Mouse (Mus musculus) hindbrain, embryonic 11.5 days (tissue): ENCODE results near the gene 0610040J01Rik. TPM values are rescaled to one million over a fixed set of nuclear protein-coding genes. Genes with fewer than 3 reads are reported as not detected.

ENCODE experiments used
- ATAC-seq: fragments of 200-750 bp; cut with Nextera tagmentation; 2 replicates; pipeline ENCODE4 v1.8.0; 2017; ENCODE audit warnings: mild to moderate bottlenecking, moderate TSS enrichment, moderate library complexity; ENCODE audit not compliant: low FRiP score
- DNase-seq: peaks from one replicate; pipeline ENCODE4 v3.0.0-alpha.2; 2015; ENCODE audit warnings: low spot score
- H3K27ac ChIP-seq: fragments of 300-500 bp; sonication (generic); 2 replicates; pipeline ENCODE4 v1.5.1; 2014; ENCODE audit warnings: mild to moderate bottlenecking, low read depth, low read length
- H3K27me3 ChIP-seq: fragments of 300-500 bp; sonication (generic); 2 replicates; pipeline ENCODE4 v1.6.1; 2014; ENCODE audit warnings: mild to moderate bottlenecking, low read length, moderate library complexity, mixed read lengths; ENCODE audit not compliant: control insufficient read depth, insufficient read depth
- H3K36me3 ChIP-seq: fragments of 300-500 bp; sonication (generic); 2 replicates; pipeline ENCODE4 v1.6.1; 2014; ENCODE audit warnings: mild to moderate bottlenecking, low read length, moderate library complexity, mixed read lengths; ENCODE audit not compliant: control insufficient read depth, insufficient read depth
- H3K4me1 ChIP-seq: fragments of 300-500 bp; sonication (generic); replicated peaks from 2 replicates; pipeline ENCODE4 v1.6.1; 2014; ENCODE audit warnings: low read length, mixed read lengths; ENCODE audit not compliant: control insufficient read depth, insufficient read depth
- H3K4me2 ChIP-seq: fragments of 300-500 bp; sonication (generic); replicated peaks from 2 replicates; pipeline ENCODE4 v1.6.1; 2014; ENCODE audit warnings: mild to moderate bottlenecking, low read depth, low read length
- H3K4me3 ChIP-seq: fragments of 300-500 bp; sonication (generic); 2 replicates; pipeline ENCODE4 v1.5.1; 2014; ENCODE audit warnings: low read depth, low read length
- H3K9ac ChIP-seq: fragments of 300-500 bp; sonication (generic); 2 replicates; pipeline ENCODE4 v1.6.1; 2014; ENCODE audit warnings: low read depth, low read length
- H3K9me3 ChIP-seq: fragments of 300-500 bp; sonication (generic); 2 replicates; pipeline ENCODE4 v1.6.1; 2016; ENCODE audit warnings: low read length; ENCODE audit not compliant: control insufficient read depth
- WGBS: fragments of 180-500 bp; shearing (Covaris S2); extraction: QIAGEN DNeasy Blood & Tissue Kit; methylation state at CpG from one replicate; pipeline ENCODE4 v1.1.7; 2014; 5-methylcytosine and 5-hydroxymethylcytosine counted together
- polyA plus RNA-seq: library from polyadenylated mRNA; unstranded; fragments of >200 nt; fragmentation: Nextera tagmentation; extraction: Ambion mirVana; gene quantifications from 2 replicates; pipeline ENCODE4 v1.2.1, GENCODE M21; 2014

Gene 0610040J01Rik
- polyA plus RNA-seq, 1 experiment from 2014 or later: 2.6 TPM

DNA sequence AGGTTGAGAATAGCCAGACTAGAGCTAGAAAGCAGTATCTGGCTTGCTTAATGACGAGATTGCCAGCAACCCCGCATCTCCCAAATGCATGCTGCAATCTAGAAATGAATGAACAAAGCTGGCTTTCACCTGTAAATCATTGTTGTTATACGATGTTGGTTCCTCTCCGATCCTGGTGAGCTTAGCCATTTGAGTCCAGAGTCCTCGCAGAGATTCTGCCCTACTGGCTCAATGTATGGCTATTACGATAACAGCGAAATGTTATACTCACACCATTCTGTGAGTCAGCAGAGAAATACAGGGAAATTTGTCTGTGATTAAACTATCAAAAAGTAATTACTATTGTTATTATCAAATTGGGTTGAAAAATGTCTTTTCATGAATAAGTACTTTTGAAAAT is 4.5 kb downstream of the 0610040J01Rik start:
- DNase-seq (no peak), ATAC-seq (no peak)
- Histone ChIP-seq H3K4me1 (no peaks in the 10 kb centered on the region), H3K9ac (no peak overlapping the region), H3K27me3 (peaks cover 9% of the 10 kb centered on the region), H3K4me3 (no peak overlapping the region), H3K9me3 (no peaks in the 10 kb centered on the region), H3K27ac (no peak overlapping the region), H3K36me3 (no peaks in the 10 kb centered on the region), H3K4me2 (no peak overlapping the region)
- 92% methylated on average over 7 of the region's 7 CpGs for WGBS

DNA sequence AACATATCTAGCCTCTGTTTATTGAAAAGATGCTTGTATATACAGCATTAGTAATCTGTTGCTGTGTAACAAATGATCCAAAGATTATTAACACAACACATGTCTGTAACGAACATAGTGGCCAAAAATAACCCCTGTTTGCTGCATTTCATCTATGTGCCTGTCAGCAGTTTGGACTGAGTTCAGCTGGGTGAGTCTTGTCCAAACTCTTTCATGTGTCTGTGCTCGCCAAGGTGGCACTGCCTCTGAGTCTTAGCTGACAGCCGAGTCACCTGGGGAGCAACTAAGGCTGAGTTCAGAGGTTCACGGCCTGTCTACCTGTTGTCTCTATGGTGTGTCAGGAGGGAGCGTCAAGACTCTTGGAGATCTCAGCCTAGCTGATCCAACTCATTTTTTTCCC is 5.1 kb downstream of the 0610040J01Rik start:
- Histone ChIP-seq H3K4me3 (no peak overlapping the region), H3K9me3 (no peaks in the 10 kb centered on the region), H3K27me3 (peaks cover 7% of the 10 kb centered on the region), H3K4me2 (no peak overlapping the region), H3K4me1 (no peaks in the 10 kb centered on the region), H3K9ac (no peak overlapping the region), H3K36me3 (no peaks in the 10 kb centered on the region), H3K27ac (no peak overlapping the region)
- DNase-seq (no peak), ATAC-seq (no peak)
- WGBS: 89% methylated on average over 5 of the region's 5 CpGs

DNA sequence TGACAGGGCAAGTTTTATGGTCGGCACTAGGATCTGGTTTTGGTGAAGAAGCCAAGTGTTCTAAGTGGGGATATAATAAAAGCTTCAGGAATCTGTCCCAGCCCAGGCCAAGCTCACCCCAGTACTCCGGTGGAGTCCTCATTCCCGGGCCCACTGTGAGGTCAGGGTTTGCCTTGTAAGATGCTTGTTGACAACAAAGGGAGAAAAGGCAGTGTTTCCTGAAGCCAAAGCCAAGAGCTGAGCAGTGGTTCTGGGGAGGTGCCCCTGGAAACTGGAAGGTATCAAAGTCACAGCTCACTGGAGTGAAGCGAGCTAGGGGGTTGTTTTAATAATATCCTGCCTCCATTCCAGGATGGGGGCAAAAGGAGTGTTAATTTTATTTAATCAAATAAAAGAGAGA is 6.8 kb downstream of the 0610040J01Rik start:
- Histone ChIP-seq H3K36me3 (no peaks in the 10 kb centered on the region), H3K4me3 (no peak overlapping the region), H3K27ac (no peak overlapping the region), H3K4me1 (no peaks in the 10 kb centered on the region), H3K27me3 (no peaks in the 10 kb centered on the region), H3K4me2 (no peak overlapping the region), H3K9me3 (no peaks in the 10 kb centered on the region), H3K9ac (no peak overlapping the region)
- no peak for ATAC-seq
- DNase-seq: no peak
- 71% methylated on average over 4 of the region's 4 CpGs for WGBS

DNA sequence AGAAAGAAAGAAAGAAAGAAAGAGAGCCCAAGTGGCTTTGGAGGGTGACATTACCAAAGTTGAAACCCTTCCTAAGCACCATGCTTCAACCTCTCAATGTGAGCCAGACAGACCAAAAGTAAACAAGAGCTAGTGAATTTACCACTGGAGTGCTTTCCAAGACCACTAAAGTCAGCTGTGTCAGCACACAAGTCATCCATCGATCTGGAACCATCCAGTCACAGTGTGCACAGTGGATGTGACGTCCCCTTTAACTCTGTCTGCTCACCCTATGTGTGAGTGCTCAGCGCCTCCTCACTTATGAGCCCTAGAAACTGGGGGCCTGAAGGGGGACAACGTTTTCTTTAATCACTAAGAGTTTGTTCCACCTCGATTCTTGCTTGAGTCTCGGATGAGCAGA is 7.4 kb downstream of the 0610040J01Rik start:
- Histone ChIP-seq H3K4me2 (no peak overlapping the region), H3K9me3 (no peaks in the 10 kb centered on the region), H3K4me1 (no peaks in the 10 kb centered on the region), H3K4me3 (no peak overlapping the region), H3K9ac (no peak overlapping the region), H3K27me3 (no peaks in the 10 kb centered on the region), H3K27ac (no peak overlapping the region), H3K36me3 (no peaks in the 10 kb centered on the region)
- no peak for ATAC-seq
- WGBS: 82% methylated on average over 6 of the region's 6 CpGs
- DNase-seq: no peak

DNA sequence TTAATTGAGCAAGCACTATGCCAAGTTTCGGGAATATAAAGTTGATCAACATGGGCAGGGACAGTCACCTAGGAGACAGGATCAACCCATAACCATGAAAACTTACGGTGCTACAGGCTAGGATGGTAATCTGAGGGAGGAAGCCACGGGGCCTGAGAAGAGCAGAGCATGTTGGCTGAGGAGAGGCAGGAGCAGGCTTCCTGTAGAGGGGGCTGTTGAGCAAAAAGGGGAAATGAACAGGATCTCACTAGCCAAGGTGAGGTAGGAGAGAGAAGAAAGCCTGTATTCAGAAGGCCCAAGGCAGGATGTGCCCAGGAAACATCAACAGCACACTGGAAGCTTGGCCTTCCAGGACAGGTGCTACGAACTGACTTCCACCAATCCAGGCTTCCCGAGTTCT is 9.0 kb downstream of the 0610040J01Rik start:
- Histone ChIP-seq H3K4me2 (no peak overlapping the region), H3K9ac (no peak overlapping the region), H3K27me3 (no peaks in the 10 kb centered on the region), H3K9me3 (no peaks in the 10 kb centered on the region), H3K4me3 (no peak overlapping the region), H3K27ac (no peak overlapping the region), H3K4me1 (no peaks in the 10 kb centered on the region), H3K36me3 (no peaks in the 10 kb centered on the region)
- DNase-seq: no peak
- WGBS: 90% methylated on average over 5 of the region's 5 CpGs
- ATAC-seq: no peak

DNA sequence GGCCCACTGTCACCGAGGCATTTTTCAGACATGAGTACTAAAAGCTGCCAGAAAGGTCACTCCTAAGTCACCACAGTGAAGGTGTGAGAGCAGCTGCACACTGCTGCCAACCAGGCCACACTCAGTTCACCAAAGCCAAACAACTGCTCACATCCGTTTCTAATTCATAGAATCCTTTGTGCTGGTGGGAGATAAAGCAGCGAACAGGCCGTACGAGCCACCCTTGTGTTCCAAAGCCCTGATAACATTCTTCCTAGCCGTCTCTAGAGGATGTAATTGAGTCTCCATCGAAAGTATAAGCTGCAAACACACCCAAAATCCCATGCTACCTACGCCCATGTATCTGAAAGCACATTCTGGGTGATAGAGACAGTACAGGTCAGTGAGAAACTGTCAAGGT is 9.7 kb downstream of the 0610040J01Rik start:
- Histone ChIP-seq H3K4me2 (no peak overlapping the region), H3K36me3 (no peaks in the 10 kb centered on the region), H3K9ac (no peak overlapping the region), H3K4me3 (no peak overlapping the region), H3K4me1 (no peaks in the 10 kb centered on the region), H3K9me3 (no peaks in the 10 kb centered on the region), H3K27ac (no peak overlapping the region), H3K27me3 (no peaks in the 10 kb centered on the region)
- DNase-seq (no peak), ATAC-seq (no peak)
- 81% methylated on average over 8 of the region's 8 CpGs for WGBS

DNA sequence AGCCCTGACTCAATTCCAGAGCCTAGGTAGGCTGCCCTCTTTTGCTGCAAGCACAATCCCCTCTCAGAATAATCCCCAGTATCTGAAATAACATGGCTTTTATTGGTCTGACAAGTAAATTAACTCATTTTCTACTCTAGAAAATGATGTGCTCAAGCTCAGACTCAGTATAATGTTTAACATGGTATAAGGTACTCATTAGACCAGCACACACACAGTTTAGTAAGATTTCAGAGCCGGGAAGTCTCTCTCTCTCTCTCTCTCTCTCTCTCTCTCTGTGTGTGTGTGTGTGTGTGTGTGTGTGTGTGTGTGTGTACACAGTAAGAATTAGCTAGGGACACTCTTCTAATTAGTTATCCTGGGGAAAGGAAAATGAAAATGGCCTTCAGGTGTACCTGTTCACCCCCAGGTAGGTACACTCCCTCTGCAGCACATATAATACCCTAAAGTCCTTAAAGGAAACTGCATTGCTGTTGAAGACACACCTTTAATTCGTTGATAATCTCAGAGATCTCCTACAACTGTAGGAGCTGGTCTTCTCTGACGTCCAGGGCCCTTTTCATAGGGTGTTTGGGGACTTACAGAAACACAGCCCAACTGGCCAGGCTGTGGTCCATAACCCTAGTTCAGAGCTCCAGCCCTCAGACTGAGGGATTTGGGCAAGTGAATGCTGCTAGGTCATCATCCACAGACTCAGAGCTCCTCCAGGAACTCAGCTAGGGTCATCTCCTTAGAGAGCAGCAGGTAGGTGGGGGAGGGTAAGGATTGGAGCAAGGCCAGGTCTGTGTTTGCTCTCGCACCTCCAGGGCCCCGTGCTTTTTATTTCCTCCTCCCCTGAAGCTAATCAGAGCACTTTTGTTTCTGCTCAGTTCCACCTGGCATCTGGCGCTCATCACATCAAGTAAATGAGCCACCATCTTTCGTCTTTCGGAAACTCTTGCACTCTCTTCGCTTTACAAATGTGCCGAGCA is 11.5 kb downstream of the 0610040J01Rik start:
- Histone ChIP-seq H3K27ac (no peak overlapping the region), H3K4me1 (no peaks in the 10 kb centered on the region), H3K36me3 (no peaks in the 10 kb centered on the region), H3K9ac (no peak overlapping the region), H3K4me3 (no peak overlapping the region), H3K9me3 (no peaks in the 10 kb centered on the region), H3K4me2 (no peak overlapping the region), H3K27me3 (no peaks in the 10 kb centered on the region)
- WGBS: 81% methylated on average over 10 of the region's 10 CpGs
- DNase-seq: no peak
- no peak for ATAC-seq

DNA sequence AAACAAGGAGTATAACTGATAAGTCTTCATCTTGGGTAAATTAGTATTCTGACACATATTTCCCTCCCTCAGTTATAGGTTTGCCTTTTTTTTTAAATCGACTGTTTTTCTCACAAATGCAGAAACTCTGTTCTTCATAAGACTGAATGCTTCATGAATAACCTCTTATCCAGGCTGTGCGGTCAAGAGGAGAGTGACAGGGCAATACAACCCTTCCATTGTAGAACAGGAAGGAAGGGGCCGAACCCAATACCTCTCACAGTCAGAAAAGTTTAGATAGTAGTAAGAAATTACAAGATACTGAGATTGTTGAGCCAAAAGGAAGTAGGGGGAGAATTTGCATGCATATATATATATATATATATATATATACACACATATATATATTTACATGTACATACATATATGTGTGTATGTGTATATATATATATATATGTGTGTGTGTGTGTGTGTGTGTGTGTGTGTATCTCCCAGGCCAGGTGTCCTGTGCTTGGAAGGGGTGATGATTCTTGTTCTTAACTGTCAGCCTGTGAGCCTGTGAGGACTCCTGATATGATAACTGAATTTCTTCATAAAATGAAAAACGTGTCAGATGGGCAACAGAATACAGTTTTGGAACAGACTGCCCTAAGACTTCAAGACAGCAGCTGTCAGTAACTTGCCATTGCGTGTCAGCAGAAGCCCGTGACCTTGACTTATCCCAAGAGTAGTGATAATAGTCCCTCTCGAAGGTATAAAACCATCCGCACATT is 12.6 kb downstream of the 0610040J01Rik start:
- H3K27ac ChIP-seq: no peak overlapping the region
- H3K4me2 ChIP-seq: no peak overlapping the region
- H3K4me3 ChIP-seq: no peak overlapping the region
- H3K27me3 ChIP-seq: no peaks in the 10 kb centered on the region
- ATAC-seq (no peak), DNase-seq (no peak)
- H3K9ac ChIP-seq: no peak overlapping the region
- no peaks in the 10 kb centered on the region for H3K4me1 ChIP-seq
- 88% methylated on average over 8 of the region's 8 CpGs for WGBS
- H3K36me3 ChIP-seq: no peaks in the 10 kb centered on the region
- no peaks in the 10 kb centered on the region for H3K9me3 ChIP-seq
